Mouse (Mus musculus) bone marrow macrophage, adult 2 months (primary cell): ENCODE measurements around the gene Ccdc33.

Experiments
- CTCF ChIP-seq: IDR thresholded peaks from 2 replicates; pipeline ENCODE4 v1.5.1; 2012; ENCODE audit warnings: low read depth, mild to moderate bottlenecking, low read length, moderate library complexity
- POLR2A ChIP-seq: IDR thresholded peaks from 2 replicates; pipeline ENCODE4 v1.6.1; 2012; ENCODE audit warnings: mild to moderate bottlenecking, low read depth, low read length, borderline replicate concordance

- TF ChIP-seq CTCF = no peak
- no peak for TF ChIP-seq POLR2A
Observed at GRCm38 (mm10) chr9:58125811-58126210, 7.2 kb upstream of the Ccdc33 start.
